ENCODE assay signal across 9 mouse cellular contexts in genomic region chr4:65252193-65252592, GRCm38 (mm10).
DNase-seq lines count a peak whose midpoint lies in the region; ATAC-seq lines count a peak whose summit lies in the region.
"Had no signal": no experiment of that assay in that cellular context is flagged by ENCODE, and none has a peak within 500 bp of the region (broad histone marks: within the 10 kb centered on the region; RNA-seq: fewer than 3 reads in every experiment).

No protein-coding gene starts in this region.

- H3K27me3 ChIP-seq in forebrain, embryonic 16.5 days (replicated peaks; ENCODE audit: control insufficient read depth, insufficient read depth, low read length): peaks cover 14% of the 10 kb centered on the region; the same call in 1 of the 2 replicates
- no peaks in the 10 kb centered on the region for H3K27me3 ChIP-seq in limb, embryonic 13.5 days

- H3K27ac ChIP-seq in forebrain, embryonic 16.5 days (ENCODE audit: low read length): no peak overlapping the region
- no peak overlapping the region for H3K27ac ChIP-seq in limb, embryonic 13.5 days

- no peak overlapping the region for H3K4me3 ChIP-seq in forebrain, embryonic 16.5 days (replicated peaks; ENCODE audit: low read length)
- H3K4me3 ChIP-seq in limb, embryonic 13.5 days: no peak overlapping the region

- H3K4me2 ChIP-seq in forebrain, embryonic 16.5 days (ENCODE audit: low read length): no peak overlapping the region
- H3K4me2 ChIP-seq in limb, embryonic 13.5 days (replicated peaks): peak overlapping the region; percentile 34; the same call in 1 of the 2 replicates

- no peaks in the 10 kb centered on the region for H3K9me3 ChIP-seq in forebrain, embryonic 16.5 days (ENCODE audit: control insufficient read depth, low read length)
- H3K9me3 ChIP-seq in limb, embryonic 13.5 days: no peaks in the 10 kb centered on the region

- peaks cover 4% of the 10 kb centered on the region; the same call in 1 of the 2 replicates for H3K4me1 ChIP-seq in forebrain, embryonic 16.5 days (replicated peaks; ENCODE audit: control insufficient read depth, insufficient read depth, low read length)
- peaks cover 10% of the 10 kb centered on the region for H3K4me1 ChIP-seq in limb, embryonic 13.5 days

- peak; percentile 7 to 8 for DNase-seq in kidney, postnatal 4 days
- no peak for DNase-seq in kidney, adult 9 months
- peak; percentile 18 for DNase-seq in retina, embryonic 14.5 days (ENCODE audit: low spot score)
- no peak for DNase-seq in spleen, postnatal 14 days (ENCODE audit: low spot score in 2 of 2)
- no peak for DNase-seq in layer of hippocampus, postnatal 25 days (ENCODE audit: extremely low spot score in 1 of 2, low spot score in 1 of 2)
- DNase-seq: heart, postnatal 4 days had no signal

- no peak overlapping the region for H3K9ac ChIP-seq in forebrain, embryonic 16.5 days (replicated peaks; ENCODE audit: low read depth, low read length)
- no peak overlapping the region for H3K9ac ChIP-seq in limb, embryonic 13.5 days

- peak; percentile 91 for ATAC-seq in forebrain, embryonic 16.5 days
- ATAC-seq in limb, embryonic 13.5 days (ENCODE audit: low FRiP score, low read depth): no peak
- ATAC-seq in inflammation-experienced regulatory T-cells, adult 6 months: no peak

- H3K36me3 ChIP-seq in forebrain, embryonic 16.5 days (ENCODE audit: control insufficient read depth, insufficient read depth): no peaks in the 10 kb centered on the region
- no peaks in the 10 kb centered on the region for H3K36me3 ChIP-seq in limb, embryonic 13.5 days

- 1% methylated on average over 8 of the region's 8 CpGs for WGBS in forebrain, embryonic 16.5 days
- WGBS in limb, embryonic 13.5 days: 4% methylated on average over 8 of the region's 8 CpGs

Comparison
In these comparisons a context has a peak if more than half of its experiments do, and no peak if none do; other contexts are left out.
1. DNase-seq: peak in kidney, postnatal 4 days (2 of 2) and retina, embryonic 14.5 days (single experiment); none in kidney, adult 9 months (single experiment), spleen, postnatal 14 days (0 of 2) and layer of hippocampus, postnatal 25 days (0 of 2).